Mouse (Mus musculus): Measurements from ENCODE around the gene Flrt3.

DNA sequence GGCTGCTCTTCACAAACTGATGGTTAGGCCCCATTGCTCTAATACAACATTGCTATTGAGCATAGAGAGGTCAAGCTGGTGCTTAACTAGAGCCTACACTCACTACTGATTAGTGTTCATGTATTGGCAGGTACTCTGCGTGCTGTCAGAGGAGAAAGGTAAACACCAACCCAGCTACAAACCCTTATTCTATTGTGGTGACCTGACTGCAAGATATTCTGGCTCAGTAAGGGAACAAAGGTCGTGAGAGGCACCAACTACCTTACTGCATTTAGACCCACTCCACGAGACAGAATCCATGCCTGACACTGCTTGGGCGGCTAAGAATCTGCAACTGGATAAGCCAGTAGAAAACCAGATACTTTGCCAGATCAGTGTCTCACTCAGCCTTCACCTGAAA is 44.6 kb upstream of the Flrt3 start:
- TF ChIP-seq POLR2A (IDR thresholded peaks at IDR 0.05; ENCODE audit: low read depth, low read length) (no peak), CTCF (IDR thresholded peaks at IDR 0.05; ENCODE audit: extremely low read depth, insufficient read depth, insufficient read length, insufficient replicate concordance) (no peak)

Measured in spleen, adult 2 months (tissue).